Mouse (Mus musculus) midbrain, postnatal 0 days (tissue): ENCODE results near the gene Rpap1. TPM values are rescaled to one million over a fixed set of nuclear protein-coding genes. Genes with fewer than 3 reads are reported as not detected.

Source experiments
- ATAC-seq: fragments of 200-750 bp; cut with Nextera tagmentation; 2 replicates; pipeline ENCODE4 v1.8.0; 2017; ENCODE audit warnings: moderate number of reproducible peaks, mild to moderate bottlenecking, moderate TSS enrichment, moderate library complexity; ENCODE audit not compliant: low FRiP score
- DNase-seq: peaks from one replicate; pipeline ENCODE4 v3.0.0-alpha.2; 2015; ENCODE audit warnings: low spot score
- H3K27ac ChIP-seq: fragments of 300-500 bp; sonication (generic); 2 replicates; pipeline ENCODE4 v1.5.1; 2014; ENCODE audit warnings: low read depth, mild to moderate bottlenecking, low read length, mixed read lengths
- H3K27me3 ChIP-seq: fragments of 300-500 bp; sonication (generic); 2 replicates; pipeline ENCODE4 v1.6.1; 2014; ENCODE audit warnings: low read length, control low read depth, mixed read lengths; ENCODE audit not compliant: insufficient read depth
- H3K36me3 ChIP-seq: fragments of 300-500 bp; sonication (generic); 2 replicates; pipeline ENCODE4 v1.6.1; 2014; ENCODE audit warnings: low read length, control low read depth, mixed read lengths; ENCODE audit not compliant: insufficient read depth
- H3K4me1 ChIP-seq: fragments of 300-500 bp; sonication (generic); 2 replicates; pipeline ENCODE4 v1.6.1; 2014; ENCODE audit warnings: mild to moderate bottlenecking, control low read depth, antibody characterized with exemption, low read length, mixed read lengths; ENCODE audit not compliant: insufficient read depth
- H3K4me2 ChIP-seq: fragments of 300-500 bp; sonication (generic); 2 replicates; pipeline ENCODE4 v1.6.1; 2014; ENCODE audit warnings: low read depth, mild to moderate bottlenecking, low read length, mixed read lengths; ENCODE audit not compliant: poor library complexity, severe bottlenecking
- H3K4me3 ChIP-seq: fragments of 300-500 bp; sonication (generic); 2 replicates; pipeline ENCODE4 v1.5.1; 2014; ENCODE audit warnings: low read depth, mild to moderate bottlenecking, low read length, moderate library complexity
- H3K9ac ChIP-seq: fragments of 300-500 bp; sonication (generic); replicated peaks from 2 replicates; pipeline ENCODE4 v1.6.1; 2014; ENCODE audit warnings: mild to moderate bottlenecking, low read length, moderate library complexity, mixed read lengths; ENCODE audit not compliant: poor library complexity, severe bottlenecking
- H3K9me3 ChIP-seq: fragments of 300-500 bp; sonication (generic); 2 replicates; pipeline ENCODE4 v1.6.1; 2016; ENCODE audit warnings: low read length, control low read depth
- CTCF ChIP-seq: IDR thresholded peaks from 2 replicates; pipeline ENCODE4 v1.5.1; 2016; ENCODE audit warnings: antibody characterized with exemption, mild to moderate bottlenecking
- WGBS: fragments of 180-500 bp; shearing (Covaris S2); extraction: QIAGEN DNeasy Blood & Tissue Kit; methylation state at CpG from one replicate; pipeline ENCODE4 v1.1.7; 2014; 5-methylcytosine and 5-hydroxymethylcytosine counted together
- polyA plus RNA-seq: library from polyadenylated mRNA; unstranded; fragments of >200 nt; fragmentation: Nextera tagmentation; extraction: Ambion mirVana; gene quantifications from 2 replicates; pipeline ENCODE4 v1.2.1, GENCODE M21; 2015
- total RNA-seq: library from RNA; depleted of rRNA; stranded (reverse); fragments of >200 nt; gene quantifications from 2 replicates; pipeline ENCODE4 v1.2.3, GENCODE M21; 2014

The Rpap1 gene
- total and polyA plus RNA-seq, 2 experiments from 2014 or later: 11.1 to 16.0 TPM

GRCm38 (mm10) chr2:119805536-119805935 lies 18.2 kb upstream of the Rpap1 start:
- 49% methylated on average over 8 of the region's 8 CpGs for WGBS
- Histone ChIP-seq H3K36me3 (peaks cover 22% of the 10 kb centered on the region), H3K27ac (no peak overlapping the region), H3K4me2 (no peak overlapping the region), H3K9me3 (no peaks in the 10 kb centered on the region), H3K9ac (no peak overlapping the region), H3K4me3 (no peak overlapping the region), H3K27me3 (no peaks in the 10 kb centered on the region), H3K4me1 (no peaks in the 10 kb centered on the region)
- no peak for DNase-seq
- no peak for TF ChIP-seq CTCF
- no peak for ATAC-seq

DNA sequence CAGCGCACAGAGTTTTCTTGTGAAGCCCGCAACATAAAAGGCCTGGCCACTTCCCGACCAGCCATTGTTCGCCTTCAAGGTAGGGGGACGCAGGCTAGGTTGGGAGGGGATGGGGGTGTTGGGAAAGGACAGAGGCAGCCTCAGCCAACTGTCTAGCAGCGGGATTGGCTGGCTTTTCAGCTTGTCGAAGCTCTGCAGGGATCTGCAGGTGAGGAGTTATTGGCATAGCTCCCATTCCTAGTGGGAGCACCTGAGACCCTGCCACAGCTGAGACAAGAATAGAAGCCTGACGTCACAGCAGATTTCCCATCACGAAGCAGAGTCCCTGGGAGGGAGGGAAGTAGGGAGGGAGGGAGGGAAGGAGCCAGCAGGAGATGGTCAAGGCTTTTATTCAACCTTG lies 17.4 kb upstream of the Rpap1 start:
- Histone ChIP-seq H3K4me2 (no peak overlapping the region), H3K27me3 (no peaks in the 10 kb centered on the region), H3K9me3 (no peaks in the 10 kb centered on the region), H3K9ac (no peak overlapping the region), H3K36me3 (peaks cover 15% of the 10 kb centered on the region), H3K4me3 (no peak overlapping the region), H3K27ac (no peak overlapping the region), H3K4me1 (no peaks in the 10 kb centered on the region)
- no peak for ATAC-seq
- WGBS: 27% methylated on average over 9 of the region's 9 CpGs
- peak; percentile 77 for DNase-seq
- no peak for TF ChIP-seq CTCF

DNA sequence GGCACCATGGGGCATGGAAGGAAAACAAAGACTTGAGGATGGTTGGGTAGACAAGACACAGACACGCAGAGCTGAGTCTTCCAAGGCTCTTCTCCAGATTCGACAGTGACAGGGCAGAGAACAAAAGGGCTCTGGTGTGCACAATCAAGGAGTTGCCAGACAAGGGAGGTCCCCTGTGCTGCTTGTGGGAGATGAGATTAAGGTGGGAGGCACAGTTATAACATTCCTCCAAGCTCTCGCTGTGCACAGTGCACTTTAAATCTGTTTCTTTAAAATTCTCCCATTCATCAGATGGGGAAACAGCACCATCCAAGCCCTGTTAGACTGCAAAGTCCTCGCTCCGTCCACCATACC lies 16.9 kb upstream of the Rpap1 start:
- H3K27me3 ChIP-seq: no peaks in the 10 kb centered on the region
- 39% methylated on average over 5 of the region's 5 CpGs for WGBS
- no peaks in the 10 kb centered on the region for H3K9me3 ChIP-seq
- H3K9ac ChIP-seq: no peak overlapping the region
- ATAC-seq (no peak), DNase-seq (no peak)
- H3K27ac ChIP-seq: no peak overlapping the region
- no peak for TF ChIP-seq CTCF
- H3K4me1 ChIP-seq: no peaks in the 10 kb centered on the region
- H3K4me3 ChIP-seq: no peak overlapping the region
- H3K36me3 ChIP-seq: peaks cover 10% of the 10 kb centered on the region
- H3K4me2 ChIP-seq: no peak overlapping the region

- Histone ChIP-seq H3K9me3 (no peaks in the 10 kb centered on the region), H3K4me2 (no peak overlapping the region), H3K4me3 (no peak overlapping the region), H3K36me3 (peaks cover 8% of the 10 kb centered on the region), H3K27me3 (no peaks in the 10 kb centered on the region), H3K27ac (no peak overlapping the region), H3K4me1 (no peaks in the 10 kb centered on the region), H3K9ac (no peak overlapping the region)
- DNase-seq (no peak), ATAC-seq (no peak)
- WGBS: 21% methylated on average over 6 of the region's 6 CpGs
- no peak for TF ChIP-seq CTCF
Measured at GRCm38 (mm10) chr2:119803618-119804274, 16.4 kb upstream of the Rpap1 start.

- no peak overlapping the region for H3K9ac ChIP-seq
- no peak overlapping the region for H3K4me2 ChIP-seq
- 25% methylated on average over 10 of the region's 10 CpGs for WGBS
- no peak overlapping the region for H3K27ac ChIP-seq
- H3K27me3 ChIP-seq: no peaks in the 10 kb centered on the region
- no peak for TF ChIP-seq CTCF
- ATAC-seq (0 out of 2 replicates have a peak, but pooled peaks have one; percentile 21), DNase-seq (peak; percentile 59)
- H3K4me3 ChIP-seq: no peak overlapping the region
- H3K4me1 ChIP-seq: no peaks in the 10 kb centered on the region
- no peaks in the 10 kb centered on the region for H3K9me3 ChIP-seq
- H3K36me3 ChIP-seq: peaks cover 7% of the 10 kb centered on the region
Measured at GRCm38 (mm10) chr2:119802767-119803617, 15.7 kb upstream of the Rpap1 start.
